Mouse (Mus musculus): ENCODE data around the gene Aste1.

- no peak for TF ChIP-seq CTCF (IDR thresholded peaks at IDR 0.05; ENCODE audit: control insufficient read depth, insufficient read depth, low read length)
- no peak for TF ChIP-seq POLR2A (IDR thresholded peaks at IDR 0.05; ENCODE audit: borderline replicate concordance, control insufficient read depth, low read depth, low read length)
Measured at GRCm38 (mm10) chr9:105459032-105459431, 63.8 kb downstream of the Aste1 start.

Measured in bone marrow, adult 2 months (tissue).